Mouse (Mus musculus): ENCODE data around the gene Grtp1. TPM values are rescaled to one million over a fixed set of nuclear protein-coding genes. Genes with fewer than 3 reads are reported as not detected.
"Not testable (repeated sequence)": the region's sequence is repeated elsewhere in the genome, so short reads cannot be mapped to it uniquely, and the experiment has no call there.

The Grtp1 gene
- polyA plus RNA-seq, 1 experiment from 2014 or later: 22.6 TPM

- no peak overlapping the region for H3K27ac ChIP-seq (ENCODE audit: low read length)
- H3K4me3 ChIP-seq (replicated peaks; ENCODE audit: low read length): no peak overlapping the region
- H3K4me1 ChIP-seq (ENCODE audit: control insufficient read depth, insufficient read depth, low read length): peaks cover 8% of the 10 kb centered on the region
- WGBS: 72% methylated on average over 9 of the region's 9 CpGs
- H3K9ac ChIP-seq (ENCODE audit: low read length): no peak overlapping the region
- H3K36me3 ChIP-seq (ENCODE audit: control insufficient read depth, insufficient read depth, low read length): no peaks in the 10 kb centered on the region
- no peak for ATAC-seq (ENCODE audit: insufficient read depth, low FRiP score)
- H3K4me2 ChIP-seq (ENCODE audit: low read depth, low read length): no peak overlapping the region
- no peaks in the 10 kb centered on the region for H3K27me3 ChIP-seq (ENCODE audit: control insufficient read depth, insufficient read depth, low read length)
- no peaks in the 10 kb centered on the region for H3K9me3 ChIP-seq (replicated peaks; ENCODE audit: control insufficient read depth, low read length)
These were observed 45.1 kb downstream of the Grtp1 start for GRCm38 (mm10) chr8:13155358-13155757.

- Histone ChIP-seq H3K4me1 (ENCODE audit: control insufficient read depth, insufficient read depth, low read length) (0 out of 2 replicates have a peak, but pooled peaks cover 2% of the 10 kb centered on the region), H3K9me3 (replicated peaks; ENCODE audit: control insufficient read depth, low read length) (no peaks in the 10 kb centered on the region), H3K9ac (ENCODE audit: low read length) (no peak overlapping the region), H3K27me3 (ENCODE audit: control insufficient read depth, insufficient read depth, low read length) (no peaks in the 10 kb centered on the region), H3K36me3 (ENCODE audit: control insufficient read depth, insufficient read depth, low read length) (no peaks in the 10 kb centered on the region; the same call in 1 of the 2 replicates), H3K4me3 (replicated peaks; ENCODE audit: low read length) (no peak overlapping the region), H3K27ac (ENCODE audit: low read length) (no peak overlapping the region), H3K4me2 (ENCODE audit: low read depth, low read length) (no peak overlapping the region)
- WGBS: 80% methylated on average over 9 of the region's 9 CpGs
- no peak for ATAC-seq (ENCODE audit: insufficient read depth, low FRiP score)
These were observed 46.3 kb downstream of the Grtp1 start for GRCm38 (mm10) chr8:13154099-13154498.

- 83% methylated on average over 2 of the region's 2 CpGs for WGBS
- no peak overlapping the region for H3K4me3 ChIP-seq (replicated peaks; ENCODE audit: low read length)
- no peak overlapping the region for H3K4me2 ChIP-seq (ENCODE audit: low read depth, low read length)
- H3K27ac ChIP-seq (ENCODE audit: low read length): no peak overlapping the region
- no peak for ATAC-seq (ENCODE audit: insufficient read depth, low FRiP score)
- no peak overlapping the region for H3K9ac ChIP-seq (ENCODE audit: low read length)
- no peaks in the 10 kb centered on the region for H3K27me3 ChIP-seq (ENCODE audit: control insufficient read depth, insufficient read depth, low read length)
- H3K36me3 ChIP-seq (ENCODE audit: control insufficient read depth, insufficient read depth, low read length): no peaks in the 10 kb centered on the region; the same call in 1 of the 2 replicates
- H3K4me1 ChIP-seq (ENCODE audit: control insufficient read depth, insufficient read depth, low read length): no peaks in the 10 kb centered on the region
- H3K9me3 ChIP-seq (replicated peaks; ENCODE audit: control insufficient read depth, low read length): no peaks in the 10 kb centered on the region
These were observed 49.5 kb downstream of the Grtp1 start for GRCm38 (mm10) chr8:13150929-13151328.

DNA sequence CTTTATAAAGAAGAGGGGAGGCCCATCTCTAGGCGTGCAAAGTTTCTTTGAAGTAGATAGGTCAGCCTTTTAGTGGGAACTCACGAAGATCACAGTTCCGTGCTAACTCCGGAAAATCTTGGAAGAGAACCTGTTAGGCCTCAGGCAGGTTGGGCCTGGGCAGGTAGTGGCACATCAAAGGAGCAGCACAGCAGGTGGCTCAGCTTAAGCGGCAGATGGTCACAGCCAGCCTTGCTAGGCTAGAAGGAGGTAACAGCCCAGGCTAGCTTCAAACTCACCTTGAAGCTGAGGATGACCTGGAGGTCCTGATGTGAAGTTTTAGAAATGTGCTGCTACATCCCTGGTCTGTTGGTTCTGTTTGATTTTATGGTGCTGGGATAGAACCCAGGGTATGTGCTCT, 50.6 kb downstream of the Grtp1 start:
- Histone ChIP-seq H3K27me3 (ENCODE audit: control insufficient read depth, insufficient read depth, low read length) (no peaks in the 10 kb centered on the region), H3K4me1 (ENCODE audit: control insufficient read depth, insufficient read depth, low read length) (no peaks in the 10 kb centered on the region), H3K4me3 (replicated peaks; ENCODE audit: low read length) (no peak overlapping the region), H3K9me3 (replicated peaks; ENCODE audit: control insufficient read depth, low read length) (no peaks in the 10 kb centered on the region), H3K4me2 (ENCODE audit: low read depth, low read length) (no peak overlapping the region), H3K36me3 (ENCODE audit: control insufficient read depth, insufficient read depth, low read length) (peaks cover 7% of the 10 kb centered on the region; the same call in 1 of the 2 replicates), H3K9ac (ENCODE audit: low read length) (no peak overlapping the region), H3K27ac (ENCODE audit: low read length) (no peak overlapping the region)
- ATAC-seq (ENCODE audit: insufficient read depth, low FRiP score): no peak
- 61% methylated on average over 5 of the region's 5 CpGs for WGBS

DNA sequence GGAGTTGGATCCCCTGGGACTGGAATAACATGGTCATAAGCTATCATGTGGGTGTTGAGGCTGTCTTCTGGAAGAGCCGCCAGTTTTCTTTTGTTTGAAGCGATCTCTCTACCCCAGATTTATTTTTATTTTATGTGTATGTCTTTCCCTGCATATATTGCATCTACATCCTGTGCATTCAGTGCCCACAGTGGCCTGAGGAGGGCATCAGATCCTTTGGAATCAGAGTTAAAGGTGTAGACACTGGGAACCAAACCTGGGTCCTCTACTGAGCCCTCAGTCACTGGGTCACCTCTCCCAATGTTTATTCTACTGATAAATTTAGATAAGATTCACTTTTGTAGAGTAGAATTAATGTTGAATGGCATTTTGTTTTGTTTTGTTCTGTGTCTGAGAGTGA, 51.1 kb downstream of the Grtp1 start:
- H3K4me1 ChIP-seq (ENCODE audit: control insufficient read depth, insufficient read depth, low read length): no peaks in the 10 kb centered on the region
- H3K4me2 ChIP-seq (ENCODE audit: low read depth, low read length): no peak overlapping the region
- H3K4me3 ChIP-seq (replicated peaks; ENCODE audit: low read length): no peak overlapping the region
- WGBS: 94% methylated on average over 2 of the region's 2 CpGs
- peaks cover 7% of the 10 kb centered on the region; the same call in 1 of the 2 replicates for H3K36me3 ChIP-seq (ENCODE audit: control insufficient read depth, insufficient read depth, low read length)
- ATAC-seq (ENCODE audit: insufficient read depth, low FRiP score): no peak
- H3K27ac ChIP-seq (ENCODE audit: low read length): no peak overlapping the region
- no peak overlapping the region for H3K9ac ChIP-seq (ENCODE audit: low read length)
- H3K9me3 ChIP-seq (replicated peaks; ENCODE audit: control insufficient read depth, low read length): no peaks in the 10 kb centered on the region
- no peaks in the 10 kb centered on the region for H3K27me3 ChIP-seq (ENCODE audit: control insufficient read depth, insufficient read depth, low read length)

- Histone ChIP-seq H3K9me3 (replicated peaks; ENCODE audit: control insufficient read depth, low read length) (no peaks in the 10 kb centered on the region), H3K4me1 (ENCODE audit: control insufficient read depth, insufficient read depth, low read length) (no peaks in the 10 kb centered on the region), H3K36me3 (ENCODE audit: control insufficient read depth, insufficient read depth, low read length) (peaks cover 7% of the 10 kb centered on the region; the same call in 1 of the 2 replicates), H3K27me3 (ENCODE audit: control insufficient read depth, insufficient read depth, low read length) (no peaks in the 10 kb centered on the region), H3K4me2 (ENCODE audit: low read depth, low read length) (no peak overlapping the region), H3K4me3 (replicated peaks; ENCODE audit: low read length) (no peak overlapping the region), H3K27ac (ENCODE audit: low read length) (no peak overlapping the region), H3K9ac (ENCODE audit: low read length) (no peak overlapping the region)
- WGBS: 89% methylated on average over 2 of the region's 2 CpGs
- no peak for ATAC-seq (ENCODE audit: insufficient read depth, low FRiP score)
These were observed 51.9 kb downstream of the Grtp1 start for GRCm38 (mm10) chr8:13148476-13148875.

GRCm38 (mm10) chr8:13141681-13142080, 58.7 kb downstream of the Grtp1 start:
- H3K4me1 ChIP-seq (ENCODE audit: control insufficient read depth, insufficient read depth, low read length): no peaks in the 10 kb centered on the region
- no peaks in the 10 kb centered on the region for H3K9me3 ChIP-seq (replicated peaks; ENCODE audit: control insufficient read depth, low read length)
- ATAC-seq (ENCODE audit: insufficient read depth, low FRiP score): no peak
- no peaks in the 10 kb centered on the region for H3K27me3 ChIP-seq (ENCODE audit: control insufficient read depth, insufficient read depth, low read length)
- H3K36me3 ChIP-seq (ENCODE audit: control insufficient read depth, insufficient read depth, low read length): peaks cover 53% of the 10 kb centered on the region
- H3K4me3 ChIP-seq (replicated peaks; ENCODE audit: low read length): no peak overlapping the region
- H3K27ac ChIP-seq (ENCODE audit: low read length): no peak overlapping the region
- WGBS: 97% methylated on average over 5 of the region's 5 CpGs
- no peak overlapping the region for H3K4me2 ChIP-seq (ENCODE audit: low read depth, low read length)
- no peak overlapping the region for H3K9ac ChIP-seq (ENCODE audit: low read length)

DNA sequence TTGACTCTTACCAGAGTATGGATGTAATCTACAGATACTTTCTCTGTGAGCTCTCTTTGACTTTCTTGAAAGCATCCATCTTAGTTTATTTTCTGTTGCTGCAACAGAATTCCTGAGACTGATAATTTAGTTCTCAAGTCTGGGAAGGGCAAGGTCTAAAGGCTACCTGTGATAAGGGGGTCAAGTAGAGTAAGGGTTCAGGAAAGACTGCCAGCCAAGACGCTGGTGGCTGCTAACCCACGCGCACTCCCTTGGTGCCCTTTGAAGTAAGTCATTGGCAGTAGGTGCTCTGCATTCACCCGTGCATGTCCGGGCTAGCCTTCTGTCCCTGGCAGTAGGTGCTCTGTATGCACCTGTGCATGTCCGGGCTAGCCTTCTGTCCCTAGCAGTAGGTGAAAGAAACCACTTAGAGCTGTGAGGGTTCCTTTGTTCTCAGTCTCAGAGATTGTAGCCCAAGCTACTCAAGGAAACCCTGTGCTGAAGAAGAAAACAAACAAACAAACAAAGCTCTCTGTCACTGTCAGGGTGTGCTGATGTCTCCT, 60.7 kb downstream of the Grtp1 start:
- Histone ChIP-seq H3K9me3 (replicated peaks; ENCODE audit: control insufficient read depth, low read length) (no peaks in the 10 kb centered on the region), H3K36me3 (ENCODE audit: control insufficient read depth, insufficient read depth, low read length) (peaks cover 46% of the 10 kb centered on the region), H3K4me3 (replicated peaks; ENCODE audit: low read length) (no peak overlapping the region), H3K9ac (ENCODE audit: low read length) (no peak overlapping the region), H3K4me2 (ENCODE audit: low read depth, low read length) (no peak overlapping the region), H3K4me1 (ENCODE audit: control insufficient read depth, insufficient read depth, low read length) (no peaks in the 10 kb centered on the region), H3K27ac (ENCODE audit: low read length) (no peak overlapping the region), H3K27me3 (ENCODE audit: control insufficient read depth, insufficient read depth, low read length) (no peaks in the 10 kb centered on the region)
- no peak for ATAC-seq (ENCODE audit: insufficient read depth, low FRiP score)
- WGBS: 88% methylated on average over 6 of the region's 6 CpGs

DNA sequence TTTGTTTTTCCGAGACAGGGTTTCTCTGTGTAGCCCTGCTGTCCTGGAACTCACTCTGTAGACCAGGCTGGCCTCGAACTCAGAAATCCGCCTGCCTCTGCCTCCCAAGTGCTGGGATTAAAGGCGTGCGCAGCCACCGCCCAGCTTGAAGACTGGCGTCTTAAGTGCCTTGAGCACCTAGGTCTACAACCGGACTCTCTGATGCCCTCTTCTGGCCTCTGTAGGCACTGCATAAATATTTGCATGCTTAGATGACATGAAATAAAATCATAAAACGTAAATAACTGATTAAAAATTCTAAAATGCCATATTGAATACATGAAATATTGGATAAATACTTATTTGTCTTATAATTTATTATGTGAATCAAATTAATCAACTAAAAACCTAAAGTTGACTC, 68.2 kb downstream of the Grtp1 start:
- peaks cover 28% of the 10 kb centered on the region for H3K36me3 ChIP-seq (ENCODE audit: control insufficient read depth, insufficient read depth, low read length)
- H3K4me1 ChIP-seq (ENCODE audit: control insufficient read depth, insufficient read depth, low read length); H3K4me2 ChIP-seq (ENCODE audit: low read depth, low read length); ATAC-seq (ENCODE audit: insufficient read depth, low FRiP score); H3K27me3 ChIP-seq (ENCODE audit: control insufficient read depth, insufficient read depth, low read length); H3K9me3 ChIP-seq (replicated peaks; ENCODE audit: control insufficient read depth, low read length); H3K9ac ChIP-seq (ENCODE audit: low read length); H3K4me3 ChIP-seq (replicated peaks; ENCODE audit: low read length); H3K27ac ChIP-seq (ENCODE audit: low read length): not testable (repeated sequence)
- 70% methylated on average over 9 of the region's 9 CpGs for WGBS

Measured in stomach, embryonic 16.5 days (tissue).